Mouse (Mus musculus) erythroblast, embryonic 14.5 days (primary cell): Measurements from ENCODE around the gene Ptpre.

ENCODE experiments used
- GATA1 ChIP-seq: IDR thresholded peaks from 2 replicates; pipeline ENCODE4 v1.6.1; 2012; ENCODE audit warnings: low read length, inconsistent platforms, mixed read lengths
- TAL1 ChIP-seq: IDR thresholded peaks from 3 replicates; pipeline ENCODE4 v1.6.1; 2012; ENCODE audit warnings: low read length, inconsistent platforms, mixed read lengths

DNA sequence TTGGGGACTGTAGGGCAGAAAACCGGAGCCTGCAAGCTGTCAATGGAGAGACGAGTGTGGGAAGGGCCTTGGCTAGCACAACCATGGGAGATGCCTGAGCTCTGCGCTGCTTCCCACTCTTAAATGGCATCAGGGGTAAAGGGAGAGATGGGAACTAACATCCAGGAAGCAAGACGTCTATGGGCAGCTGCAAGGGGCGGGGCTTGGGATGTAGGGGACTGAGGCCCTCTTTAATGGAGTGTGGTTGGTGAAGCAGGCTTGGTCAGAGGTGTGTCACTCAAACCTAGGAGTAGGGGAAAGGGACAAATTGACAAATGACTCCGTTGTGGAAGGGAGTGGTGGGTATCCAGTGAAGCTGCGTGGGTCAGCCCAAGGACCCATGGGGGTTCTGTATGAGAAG lies 57.4 kb downstream of the Ptpre start:
- no peak for TF ChIP-seq TAL1
- no peak for TF ChIP-seq GATA1
